Mouse (Mus musculus) embryonic facial prominence, embryonic 15.5 days (tissue): ENCODE data around the gene Spock1. TPM values are rescaled to one million over a fixed set of nuclear protein-coding genes. Genes with fewer than 3 reads are reported as not detected.

ENCODE experiments used
- ATAC-seq: fragments of 200-750 bp; cut with Nextera tagmentation; 2 replicates; pipeline ENCODE4 v1.8.0; 2017; ENCODE audit warnings: low read depth, moderate TSS enrichment; ENCODE audit not compliant: insufficient number of reproducible peaks, low FRiP score, low TSS enrichment
- H3K27ac ChIP-seq: fragments of 300-500 bp; sonication (generic); replicated peaks from 2 replicates; pipeline ENCODE4 v1.5.1; 2015; ENCODE audit warnings: mild to moderate bottlenecking, inconsistent platforms
- H3K27me3 ChIP-seq: fragments of 300-500 bp; sonication (generic); 2 replicates; pipeline ENCODE4 v1.6.1; 2015; ENCODE audit warnings: inconsistent platforms
- H3K36me3 ChIP-seq: fragments of 300-500 bp; sonication (generic); 2 replicates; pipeline ENCODE4 v1.6.1; 2015; ENCODE audit warnings: mild to moderate bottlenecking, inconsistent platforms
- H3K4me1 ChIP-seq: fragments of 300-500 bp; sonication (generic); 2 replicates; pipeline ENCODE4 v1.6.1; 2015; ENCODE audit warnings: inconsistent platforms
- H3K4me2 ChIP-seq: fragments of 300-500 bp; sonication (generic); replicated peaks from 2 replicates; pipeline ENCODE4 v1.6.1; 2015; ENCODE audit warnings: mild to moderate bottlenecking, inconsistent platforms
- H3K4me3 ChIP-seq: fragments of 300-500 bp; sonication (generic); replicated peaks from 2 replicates; pipeline ENCODE4 v1.5.1; 2015; ENCODE audit warnings: mild to moderate bottlenecking, inconsistent platforms
- H3K9ac ChIP-seq: fragments of 300-500 bp; sonication (generic); 2 replicates; pipeline ENCODE4 v1.6.1; 2015; ENCODE audit warnings: inconsistent platforms
- H3K9me3 ChIP-seq: fragments of 300-500 bp; sonication (generic); replicated peaks from 2 replicates; pipeline ENCODE4 v1.6.1; 2016; ENCODE audit warnings: inconsistent platforms
- WGBS: fragments of 180-500 bp; shearing (Covaris S2); methylation state at CpG from one replicate; pipeline ENCODE4 v1.1.7; 2015; 5-methylcytosine and 5-hydroxymethylcytosine counted together
- polyA plus RNA-seq: library from polyadenylated mRNA; unstranded; fragments of >200 nt; fragmentation: Nextera tagmentation; extraction: Ambion mirVana; gene quantifications from 2 replicates; pipeline ENCODE4 v1.2.1, GENCODE M21; 2015

Spock1 gene
- polyA plus RNA-seq, 1 experiment from 2014 or later: 14.4 TPM

DNA sequence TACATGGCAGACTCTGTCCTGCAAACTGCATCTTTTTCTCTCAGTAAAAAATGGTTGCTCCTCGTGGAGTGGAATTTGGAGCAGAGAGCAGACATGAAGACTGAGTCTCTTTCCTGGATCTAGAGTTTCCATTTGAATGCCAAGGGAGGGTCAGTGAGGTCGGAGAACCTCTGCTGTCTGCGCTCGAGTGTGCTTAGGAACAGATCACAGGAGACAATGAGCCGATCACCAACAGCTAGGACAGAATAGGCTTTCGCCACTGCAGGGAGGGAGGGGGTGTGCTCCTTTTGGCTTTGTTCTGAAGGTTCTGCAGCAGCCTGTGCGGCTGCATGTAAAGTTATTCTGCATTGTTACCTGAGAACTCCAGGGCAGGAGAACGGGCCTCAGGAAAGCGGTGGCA is 49.6 kb downstream of the Spock1 start:
- Histone ChIP-seq H3K9ac (no peak overlapping the region), H3K9me3 (no peaks in the 10 kb centered on the region), H3K27ac (no peak overlapping the region), H3K27me3 (no peaks in the 10 kb centered on the region), H3K4me3 (no peak overlapping the region), H3K4me1 (no peaks in the 10 kb centered on the region), H3K36me3 (no peaks in the 10 kb centered on the region), H3K4me2 (no peak overlapping the region)
- ATAC-seq: peak; percentile 34; the same call in 1 of the 2 replicates
- WGBS: 40% methylated on average over 9 of the region's 9 CpGs

DNA sequence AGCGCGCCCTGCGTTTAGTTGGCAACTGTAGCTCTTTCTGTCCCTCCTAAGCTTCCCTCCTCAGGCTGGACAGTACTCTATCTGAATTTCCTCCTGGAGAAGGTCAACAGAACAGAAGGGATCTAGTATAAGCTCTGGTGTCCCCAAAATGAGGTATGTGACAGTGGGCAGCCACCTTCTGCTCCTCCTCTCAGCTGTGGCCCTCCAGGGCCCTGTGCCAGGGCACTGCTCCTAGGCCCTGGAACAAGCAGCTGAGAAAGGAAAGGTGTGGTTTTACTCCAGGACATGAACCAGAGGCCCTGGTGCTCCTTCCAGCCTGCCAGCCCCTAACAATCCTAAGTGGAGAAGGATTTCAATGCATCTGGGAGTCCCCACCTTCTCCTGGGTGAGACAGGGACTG is 51.1 kb downstream of the Spock1 start:
- H3K27me3 ChIP-seq: no peaks in the 10 kb centered on the region
- H3K36me3 ChIP-seq: no peaks in the 10 kb centered on the region
- no peak overlapping the region for H3K27ac ChIP-seq
- no peak overlapping the region for H3K9ac ChIP-seq
- no peaks in the 10 kb centered on the region for H3K9me3 ChIP-seq
- WGBS: 87% methylated on average over 3 of the region's 3 CpGs
- no peaks in the 10 kb centered on the region for H3K4me1 ChIP-seq
- ATAC-seq: no peak
- H3K4me2 ChIP-seq: no peak overlapping the region
- H3K4me3 ChIP-seq: no peak overlapping the region

DNA sequence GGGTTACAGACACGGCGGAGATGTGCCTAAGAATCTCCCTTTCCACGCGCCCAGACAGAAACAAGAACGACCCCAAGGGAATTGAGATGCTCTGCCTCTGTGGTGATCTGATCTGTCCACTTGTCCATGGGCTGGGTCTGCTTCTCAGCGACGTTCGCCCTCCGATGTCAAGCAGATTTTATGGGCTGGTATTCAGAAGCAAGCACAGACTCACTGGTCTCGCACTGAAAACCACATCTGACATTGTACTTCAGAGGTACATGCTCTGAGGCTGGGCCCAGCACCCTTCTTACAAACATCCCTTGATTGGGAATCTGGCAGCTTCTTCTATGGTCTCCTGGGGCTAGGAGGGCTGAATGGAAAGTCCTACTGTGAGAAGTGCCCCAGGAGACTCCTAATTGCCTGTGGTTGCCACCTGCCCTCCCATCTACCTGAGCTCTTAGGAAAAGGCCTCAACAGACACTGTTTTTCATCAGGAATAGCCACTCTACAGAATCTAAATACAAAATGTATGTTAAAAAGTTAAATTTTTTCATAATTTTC is 51.8 kb downstream of the Spock1 start:
- WGBS: 77% methylated on average over 10 of the region's 10 CpGs
- no peaks in the 10 kb centered on the region for H3K9me3 ChIP-seq
- no peaks in the 10 kb centered on the region for H3K27me3 ChIP-seq
- H3K4me1 ChIP-seq: no peaks in the 10 kb centered on the region
- no peaks in the 10 kb centered on the region for H3K36me3 ChIP-seq
- ATAC-seq: no peak
- no peak overlapping the region for H3K9ac ChIP-seq
- H3K4me3 ChIP-seq: no peak overlapping the region
- H3K4me2 ChIP-seq: no peak overlapping the region
- H3K27ac ChIP-seq: no peak overlapping the region

DNA sequence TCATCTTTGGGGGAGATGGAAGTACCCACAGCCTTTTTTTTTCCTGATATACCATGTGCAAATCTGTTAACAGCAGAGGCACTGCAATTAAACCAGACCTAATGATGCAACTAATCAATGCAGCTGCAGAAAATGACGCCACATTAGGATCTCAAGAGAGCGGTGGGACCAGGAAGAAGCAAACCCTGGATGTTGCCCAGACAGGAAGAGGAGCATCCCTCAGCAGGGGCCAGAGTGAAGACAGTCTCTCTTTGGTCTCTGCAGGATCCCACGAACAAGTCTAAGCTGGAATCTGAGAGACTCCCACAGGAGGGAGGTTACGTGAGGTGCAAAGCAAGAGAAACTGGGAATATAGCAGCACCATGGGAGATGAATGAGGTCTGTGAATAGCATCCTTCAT is 52.4 kb downstream of the Spock1 start:
- Histone ChIP-seq H3K27me3 (no peaks in the 10 kb centered on the region), H3K4me2 (no peak overlapping the region), H3K36me3 (no peaks in the 10 kb centered on the region), H3K9ac (no peak overlapping the region), H3K9me3 (no peaks in the 10 kb centered on the region), H3K4me1 (no peaks in the 10 kb centered on the region), H3K4me3 (no peak overlapping the region), H3K27ac (no peak overlapping the region)
- 0 out of 2 replicates have a peak, but pooled peaks have one; percentile 47 for ATAC-seq
- WGBS: 54% methylated on average over 4 of the region's 4 CpGs

DNA sequence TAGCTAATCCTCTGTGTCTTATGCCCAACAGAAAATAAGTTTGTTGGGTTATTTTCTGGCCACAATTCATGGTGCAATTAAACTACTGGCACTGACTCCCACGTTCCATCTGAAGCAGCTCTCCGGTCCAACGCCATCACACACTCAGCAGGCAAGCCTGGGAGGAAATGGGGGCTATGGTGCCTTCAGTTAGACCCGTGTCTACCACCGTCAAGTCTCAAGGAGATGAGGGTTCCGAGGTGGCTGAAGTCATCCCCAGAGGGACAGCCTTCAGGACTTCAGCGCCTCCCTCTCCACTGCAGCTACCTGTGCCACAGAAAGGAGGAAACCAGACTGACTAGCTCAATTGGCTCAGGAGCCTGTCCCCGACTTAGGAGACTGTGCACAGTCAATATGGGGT is 53.7 kb downstream of the Spock1 start:
- Histone ChIP-seq H3K9me3 (no peaks in the 10 kb centered on the region), H3K27ac (no peak overlapping the region), H3K27me3 (no peaks in the 10 kb centered on the region), H3K4me1 (no peaks in the 10 kb centered on the region), H3K4me2 (no peak overlapping the region), H3K9ac (no peak overlapping the region), H3K36me3 (no peaks in the 10 kb centered on the region), H3K4me3 (no peak overlapping the region)
- WGBS: 67% methylated on average over 8 of the region's 8 CpGs
- ATAC-seq: no peak

DNA sequence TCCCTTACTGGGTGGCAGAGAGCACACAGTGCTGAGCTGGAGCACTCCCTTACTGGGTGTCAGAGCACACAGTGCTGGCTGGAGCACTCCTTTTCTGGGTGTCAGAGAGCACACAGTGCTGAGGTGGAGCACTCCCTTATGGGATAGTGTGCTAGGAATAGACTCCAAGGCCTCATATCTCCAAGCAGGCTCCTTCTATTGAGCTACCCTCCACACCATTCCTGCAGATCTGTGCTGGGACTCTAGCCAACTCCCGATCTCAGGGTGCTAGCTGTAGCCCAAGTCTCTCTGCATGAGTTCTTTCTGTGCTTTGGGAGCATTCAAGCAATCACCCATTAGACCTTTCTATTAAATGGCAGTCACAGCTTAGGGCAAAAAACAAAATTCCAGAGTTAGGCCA is 54.5 kb downstream of the Spock1 start:
- Histone ChIP-seq H3K27me3 (no peaks in the 10 kb centered on the region), H3K4me2 (no peak overlapping the region), H3K9ac (no peak overlapping the region), H3K4me1 (no peaks in the 10 kb centered on the region), H3K4me3 (no peak overlapping the region), H3K36me3 (no peaks in the 10 kb centered on the region), H3K27ac (no peak overlapping the region), H3K9me3 (no peaks in the 10 kb centered on the region)
- ATAC-seq: no peak
- 68% methylated on average over 1 of the region's 1 CpGs for WGBS

DNA sequence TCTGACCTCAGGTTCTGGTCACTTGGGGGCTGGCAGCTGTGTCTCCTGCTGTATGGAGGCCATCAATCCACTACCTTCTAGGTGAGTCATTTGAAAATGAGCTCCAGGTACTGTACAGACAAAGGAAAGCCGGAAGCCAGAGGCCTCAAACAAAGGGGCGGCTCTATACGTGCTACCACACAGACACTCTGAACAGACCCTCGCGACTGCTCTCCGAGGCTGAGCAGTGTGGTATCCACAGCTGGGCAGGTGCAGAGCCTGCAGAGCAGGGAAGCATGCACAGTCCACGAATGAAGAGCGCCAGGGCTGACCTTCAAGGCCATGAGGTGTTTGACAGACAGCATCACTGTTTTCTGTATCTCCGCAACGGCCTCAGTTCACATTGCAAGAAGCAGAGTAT is 55.0 kb downstream of the Spock1 start:
- H3K4me1 ChIP-seq: no peaks in the 10 kb centered on the region
- ATAC-seq: no peak
- WGBS: 85% methylated on average over 10 of the region's 10 CpGs
- no peak overlapping the region for H3K27ac ChIP-seq
- no peaks in the 10 kb centered on the region for H3K36me3 ChIP-seq
- no peaks in the 10 kb centered on the region for H3K9me3 ChIP-seq
- H3K4me2 ChIP-seq: no peak overlapping the region
- no peak overlapping the region for H3K9ac ChIP-seq
- H3K4me3 ChIP-seq: no peak overlapping the region
- no peaks in the 10 kb centered on the region for H3K27me3 ChIP-seq

DNA sequence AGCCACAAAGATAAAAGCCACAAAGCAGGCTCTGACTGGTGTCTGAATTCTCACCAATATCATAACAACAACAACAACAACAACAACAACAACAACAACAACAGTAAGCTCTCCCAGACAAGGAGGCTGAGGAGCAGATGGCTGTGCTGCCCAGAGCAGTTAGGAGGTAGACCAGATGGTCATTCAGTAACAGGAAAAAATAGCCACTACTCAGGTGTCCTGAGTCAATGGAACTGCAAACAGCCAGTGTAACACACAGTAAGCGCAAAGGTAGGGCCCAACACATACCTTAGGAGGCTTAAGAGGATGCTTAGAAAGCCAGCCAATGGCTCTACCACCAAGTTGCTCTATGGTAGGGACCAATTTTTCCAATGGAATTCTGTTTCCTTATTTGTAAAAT is 59.2 kb downstream of the Spock1 start:
- Histone ChIP-seq H3K36me3 (no peaks in the 10 kb centered on the region), H3K27me3 (no peaks in the 10 kb centered on the region), H3K4me1 (no peaks in the 10 kb centered on the region), H3K9ac (no peak overlapping the region), H3K9me3 (no peaks in the 10 kb centered on the region), H3K4me3 (no peak overlapping the region), H3K27ac (no peak overlapping the region), H3K4me2 (no peak overlapping the region)
- ATAC-seq: no peak
- 95% methylated on average over 1 of the region's 1 CpGs for WGBS

DNA sequence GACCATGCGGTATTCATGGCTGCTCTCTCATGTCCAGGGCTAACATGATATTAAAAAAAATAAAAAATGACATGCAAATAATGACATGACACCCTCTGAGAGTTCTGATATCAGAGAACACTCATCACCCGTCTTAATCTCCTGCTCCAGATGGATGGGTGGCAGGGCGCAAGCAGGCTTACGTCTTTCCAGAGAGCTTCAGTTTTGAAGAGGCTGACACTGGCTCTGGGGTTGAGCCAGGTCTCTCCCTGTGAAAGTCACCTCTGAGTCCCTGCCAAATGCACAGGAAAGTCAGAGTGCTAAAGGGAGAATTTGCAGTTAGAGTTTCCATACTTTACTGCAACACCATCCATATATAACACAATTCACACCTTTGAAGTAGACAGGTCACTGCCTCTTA is 61.0 kb downstream of the Spock1 start:
- H3K9me3 ChIP-seq: no peaks in the 10 kb centered on the region
- H3K4me2 ChIP-seq: no peak overlapping the region
- 74% methylated on average over 4 of the region's 4 CpGs for WGBS
- no peaks in the 10 kb centered on the region for H3K36me3 ChIP-seq
- H3K4me1 ChIP-seq: no peaks in the 10 kb centered on the region
- H3K9ac ChIP-seq: no peak overlapping the region
- no peaks in the 10 kb centered on the region for H3K27me3 ChIP-seq
- ATAC-seq: no peak
- no peak overlapping the region for H3K27ac ChIP-seq
- H3K4me3 ChIP-seq: no peak overlapping the region

DNA sequence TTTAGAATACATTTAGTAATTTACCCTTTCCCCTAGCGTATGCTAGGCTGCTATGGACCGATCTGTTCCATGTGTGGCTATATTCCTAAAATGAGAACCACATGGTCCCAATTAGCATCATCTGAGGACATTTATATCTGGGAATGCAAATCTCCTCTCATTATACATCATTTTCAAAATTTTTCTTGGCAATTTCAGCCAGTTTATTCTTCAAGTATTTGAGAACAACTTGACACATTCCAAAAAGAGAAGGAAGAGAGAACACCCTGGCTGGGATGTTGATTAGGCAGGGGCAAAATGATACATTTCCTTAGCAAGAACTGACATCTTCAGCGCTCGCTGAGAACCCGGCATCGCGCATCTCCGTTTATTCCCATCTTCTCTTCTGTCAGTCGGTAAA is 61.7 kb downstream of the Spock1 start:
- Histone ChIP-seq H3K9ac (no peak overlapping the region), H3K27me3 (no peaks in the 10 kb centered on the region), H3K36me3 (no peaks in the 10 kb centered on the region), H3K4me1 (no peaks in the 10 kb centered on the region), H3K9me3 (no peaks in the 10 kb centered on the region), H3K4me2 (no peak overlapping the region), H3K27ac (no peak overlapping the region), H3K4me3 (no peak overlapping the region)
- peak; percentile 82; the same call in 1 of the 2 replicates for ATAC-seq
- WGBS: 50% methylated on average over 9 of the region's 9 CpGs

DNA sequence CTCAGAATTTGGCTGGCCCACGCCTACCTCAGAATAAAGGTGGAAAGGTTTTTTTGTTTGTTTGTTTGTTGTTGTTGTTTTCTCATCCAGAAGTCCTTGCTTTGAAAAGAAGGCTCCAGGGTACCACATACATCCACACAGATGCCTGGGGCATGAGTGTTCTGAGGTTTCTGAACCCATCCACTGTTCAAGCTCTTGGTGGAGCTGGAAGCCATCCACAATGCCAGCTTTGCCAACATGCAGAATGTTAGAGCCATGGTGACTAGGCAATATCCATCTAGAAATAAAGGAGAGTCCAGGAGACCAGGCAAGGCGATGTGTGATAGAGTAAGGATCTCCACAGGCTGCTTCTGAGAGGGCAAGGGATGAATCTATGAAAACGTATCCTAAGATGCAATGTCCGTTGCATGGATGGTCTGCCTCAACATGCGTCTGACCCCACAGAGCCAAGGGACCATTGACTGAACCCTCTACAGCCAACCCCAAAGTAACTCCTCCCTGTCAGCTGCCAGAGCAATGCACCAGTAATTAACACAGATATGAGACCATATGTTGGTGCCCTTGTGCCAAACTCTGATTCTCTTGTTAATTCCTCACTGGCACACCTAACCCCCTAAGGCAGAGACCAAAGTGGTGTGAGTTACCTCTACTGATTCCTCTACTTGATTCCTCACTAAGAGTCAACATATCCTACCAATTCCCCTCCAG is 66.8 kb downstream of the Spock1 start:
- 94% methylated on average over 5 of the region's 5 CpGs for WGBS
- H3K4me3 ChIP-seq: no peak overlapping the region
- no peak overlapping the region for H3K9ac ChIP-seq
- H3K36me3 ChIP-seq: no peaks in the 10 kb centered on the region
- H3K4me1 ChIP-seq: no peaks in the 10 kb centered on the region
- H3K9me3 ChIP-seq: no peaks in the 10 kb centered on the region
- H3K27me3 ChIP-seq: no peaks in the 10 kb centered on the region
- H3K27ac ChIP-seq: no peak overlapping the region
- no peak overlapping the region for H3K4me2 ChIP-seq
- ATAC-seq: no peak
